In the genomic region with DNA sequence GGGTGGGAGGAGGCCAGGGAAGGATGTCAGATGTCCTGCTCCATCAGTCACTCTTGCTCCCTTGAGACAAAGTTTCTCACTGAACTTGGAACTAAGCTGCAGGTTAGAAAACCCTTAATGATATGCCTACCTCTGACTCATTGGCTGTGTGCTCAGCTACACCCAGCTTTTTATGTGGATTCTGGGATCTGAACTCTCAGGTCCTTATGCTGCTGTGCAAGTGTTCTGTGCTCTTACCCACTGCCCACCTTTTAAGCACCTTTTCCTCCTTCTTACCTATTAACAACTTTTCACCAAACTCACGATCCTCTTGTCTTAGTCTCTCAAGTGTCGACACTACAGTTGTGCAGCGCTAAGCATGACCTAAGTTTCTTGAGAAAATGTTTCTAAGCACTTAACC, we compare ENCODE assay signal across 14 mouse cellular contexts.
"Had no signal": no experiment of that assay in that cellular context is flagged by ENCODE, and none has a peak within 500 bp of the region (broad histone marks: within the 10 kb centered on the region; RNA-seq: fewer than 3 reads in every experiment).

No protein-coding gene starts in this region.

- H3K9ac ChIP-seq: liver, embryonic 12.5 days; liver, embryonic 14.5 days; lung, embryonic 14.5 days; midbrain, embryonic 12.5 days; midbrain, embryonic 15.5 days; neural tube, embryonic 12.5 days had no signal

- H3K9me3 ChIP-seq: liver, embryonic 12.5 days; midbrain, embryonic 10.5 days; midbrain, embryonic 12.5 days; midbrain, embryonic 15.5 days; neural tube, embryonic 12.5 days had no signal

- H3K4me2 ChIP-seq: liver, embryonic 12.5 days; lung, embryonic 14.5 days; midbrain, embryonic 12.5 days; midbrain, embryonic 15.5 days; neural tube, embryonic 12.5 days had no signal

- ATAC-seq: liver, embryonic 12.5 days; midbrain, embryonic 15.5 days had no signal

- H3K36me3 ChIP-seq: midbrain, embryonic 12.5 days; midbrain, embryonic 15.5 days; neural tube, embryonic 12.5 days had no signal

- H3K4me3 ChIP-seq: liver, embryonic 12.5 days; midbrain, embryonic 10.5 days; midbrain, embryonic 12.5 days; midbrain, embryonic 15.5 days; neural tube, embryonic 12.5 days had no signal

- DNase-seq: lung, adult 18-20 months; lung, embryonic 14.5 days; lung, postnatal 14 days; lung, postnatal 36 days; right cerebral cortex, postnatal 14 days; thymus, adult 2 months; thymus, postnatal 25 days; thymus, postnatal 4 days had no signal

- H3K27me3 ChIP-seq: liver, embryonic 12.5 days; midbrain, embryonic 12.5 days; midbrain, embryonic 15.5 days; neural tube, embryonic 12.5 days had no signal

- H3K4me1 ChIP-seq: midbrain, embryonic 12.5 days; neural tube, embryonic 12.5 days had no signal

- H3K27ac ChIP-seq: liver, embryonic 12.5 days; liver, embryonic 14.5 days; midbrain, embryonic 10.5 days; midbrain, embryonic 12.5 days; midbrain, embryonic 15.5 days; neural tube, embryonic 12.5 days had no signal
